Mouse (Mus musculus): ENCODE data around the gene Cdc20. TPM values are rescaled to one million over a fixed set of nuclear protein-coding genes. Genes with fewer than 3 reads are reported as not detected.

Cdc20 gene
- polyA plus RNA-seq, 1 experiment from 2014 or later = 164 TPM

GRCm38 (mm10) chr4:118415779-118416178, 21.4 kb downstream of the Cdc20 start:
- Histone ChIP-seq H3K4me1 (no peaks in the 10 kb centered on the region), H3K9me3 (no peaks in the 10 kb centered on the region), H3K9ac (no peak overlapping the region), H3K4me3 (no peak overlapping the region), H3K36me3 (peaks cover 91% of the 10 kb centered on the region), H3K27me3 (no peaks in the 10 kb centered on the region), H3K4me2 (no peak overlapping the region), H3K27ac (no peak overlapping the region)
- WGBS = 92% methylated on average over 2 of the region's 2 CpGs
- ATAC-seq (ENCODE audit: insufficient number of reproducible peaks, low FRiP score, low TSS enrichment, low read depth) = no peak

GRCm38 (mm10) chr4:118413553-118413952, 23.6 kb downstream of the Cdc20 start:
- no peak for ATAC-seq (ENCODE audit: insufficient number of reproducible peaks, low FRiP score, low TSS enrichment, low read depth)
- Histone ChIP-seq H3K9me3 (no peaks in the 10 kb centered on the region), H3K27me3 (no peaks in the 10 kb centered on the region), H3K4me1 (peaks cover 12% of the 10 kb centered on the region), H3K9ac (no peak overlapping the region), H3K4me3 (no peak overlapping the region), H3K27ac (no peak overlapping the region), H3K36me3 (peaks cover 70% of the 10 kb centered on the region), H3K4me2 (no peak overlapping the region)
- WGBS = 95% methylated on average over 5 of the region's 5 CpGs

- Histone ChIP-seq H3K27me3 (no peaks in the 10 kb centered on the region), H3K4me2 (no peak overlapping the region), H3K27ac (no peak overlapping the region), H3K36me3 (peaks cover 50% of the 10 kb centered on the region), H3K4me1 (peaks cover 21% of the 10 kb centered on the region), H3K9ac (no peak overlapping the region), H3K4me3 (no peak overlapping the region), H3K9me3 (no peaks in the 10 kb centered on the region)
- 86% methylated on average over 5 of the region's 5 CpGs for WGBS
- ATAC-seq (ENCODE audit: insufficient number of reproducible peaks, low FRiP score, low TSS enrichment, low read depth) = no peak
Observed at GRCm38 (mm10) chr4:118410871-118411270, 26.3 kb downstream of the Cdc20 start.

GRCm38 (mm10) chr4:118409142-118409900, 27.8 kb downstream of the Cdc20 start, which contains the start of the genes Szt2 and Med8:
Gene Szt2, minus strand, starts transcription at chr4:118409273.
Gene Med8, plus strand, starts transcription at chr4:118409337.
- peak within 1 kb of the TSS; percentile 75 for H3K4me2 ChIP-seq
- no peaks in the 10 kb centered on the region for H3K27me3 ChIP-seq
- H3K9me3 ChIP-seq = no peaks in the 10 kb centered on the region
- H3K27ac ChIP-seq = peak within 1 kb of the TSS; percentile 69
- peak within 1 kb of the TSS; percentile 83 for H3K9ac ChIP-seq
- H3K4me1 ChIP-seq = peaks cover 21% of the 10 kb centered on the region
- H3K36me3 ChIP-seq = peaks cover 47% of the 10 kb centered on the region
- peak; percentile 91 for ATAC-seq (ENCODE audit: insufficient number of reproducible peaks, low FRiP score, low TSS enrichment, low read depth)
- under 1% methylated on average over 53 of the region's 53 CpGs for WGBS
- peak within 1 kb of the TSS; percentile 93 for H3K4me3 ChIP-seq

- Histone ChIP-seq H3K4me1 (peaks cover 2% of the 10 kb centered on the region; the same call in 1 of the 2 replicates), H3K27ac (no peak overlapping the region), H3K36me3 (peaks cover 75% of the 10 kb centered on the region), H3K4me2 (no peak overlapping the region), H3K9ac (no peak overlapping the region), H3K27me3 (no peaks in the 10 kb centered on the region), H3K4me3 (no peak overlapping the region), H3K9me3 (no peaks in the 10 kb centered on the region)
- no peak for ATAC-seq (ENCODE audit: insufficient number of reproducible peaks, low FRiP score, low TSS enrichment, low read depth)
- 92% methylated on average over 12 of the region's 12 CpGs for WGBS
Observed at GRCm38 (mm10) chr4:118402701-118403100, 34.5 kb downstream of the Cdc20 start.

- no peaks in the 10 kb centered on the region for H3K4me1 ChIP-seq
- H3K27ac ChIP-seq = no peak overlapping the region
- no peak for ATAC-seq (ENCODE audit: insufficient number of reproducible peaks, low FRiP score, low TSS enrichment, low read depth)
- H3K9ac ChIP-seq = no peak overlapping the region
- 95% methylated on average over 5 of the region's 5 CpGs for WGBS
- peaks cover 83% of the 10 kb centered on the region for H3K36me3 ChIP-seq
- H3K4me3 ChIP-seq = no peak overlapping the region
- no peaks in the 10 kb centered on the region for H3K27me3 ChIP-seq
- no peaks in the 10 kb centered on the region for H3K9me3 ChIP-seq
- no peak overlapping the region for H3K4me2 ChIP-seq
Observed at GRCm38 (mm10) chr4:118401918-118402317, 35.2 kb downstream of the Cdc20 start.

- peaks cover 86% of the 10 kb centered on the region for H3K36me3 ChIP-seq
- H3K27ac ChIP-seq = no peak overlapping the region
- no peaks in the 10 kb centered on the region for H3K27me3 ChIP-seq
- WGBS = 92% methylated on average over 3 of the region's 3 CpGs
- H3K4me1 ChIP-seq = no peaks in the 10 kb centered on the region
- H3K9ac ChIP-seq = no peak overlapping the region
- H3K9me3 ChIP-seq = no peaks in the 10 kb centered on the region
- H3K4me3 ChIP-seq = no peak overlapping the region
- no peak for ATAC-seq (ENCODE audit: insufficient number of reproducible peaks, low FRiP score, low TSS enrichment, low read depth)
- no peak overlapping the region for H3K4me2 ChIP-seq
Observed at GRCm38 (mm10) chr4:118401421-118401820, 35.7 kb downstream of the Cdc20 start.

GRCm38 (mm10) chr4:118398400-118398799, 38.8 kb downstream of the Cdc20 start:
- Histone ChIP-seq H3K36me3 (peaks cover 96% of the 10 kb centered on the region), H3K4me2 (no peak overlapping the region), H3K9ac (no peak overlapping the region), H3K4me1 (no peaks in the 10 kb centered on the region), H3K4me3 (no peak overlapping the region), H3K9me3 (no peaks in the 10 kb centered on the region), H3K27me3 (no peaks in the 10 kb centered on the region), H3K27ac (no peak overlapping the region)
- no peak for ATAC-seq (ENCODE audit: insufficient number of reproducible peaks, low FRiP score, low TSS enrichment, low read depth)
- WGBS = 92% methylated on average over 6 of the region's 6 CpGs

- no peak for ATAC-seq (ENCODE audit: insufficient number of reproducible peaks, low FRiP score, low TSS enrichment, low read depth)
- Histone ChIP-seq H3K27me3 (no peaks in the 10 kb centered on the region), H3K4me1 (no peaks in the 10 kb centered on the region), H3K36me3 (peaks cover 96% of the 10 kb centered on the region), H3K9me3 (no peaks in the 10 kb centered on the region), H3K4me2 (no peak overlapping the region), H3K9ac (no peak overlapping the region), H3K4me3 (no peak overlapping the region), H3K27ac (no peak overlapping the region)
- 80% methylated on average over 3 of the region's 3 CpGs for WGBS
Observed at GRCm38 (mm10) chr4:118396433-118396832, 40.7 kb downstream of the Cdc20 start.

- peaks cover 97% of the 10 kb centered on the region for H3K36me3 ChIP-seq
- no peak for ATAC-seq (ENCODE audit: insufficient number of reproducible peaks, low FRiP score, low TSS enrichment, low read depth)
Observed at GRCm38 (mm10) chr4:118395289-118395688, 41.9 kb downstream of the Cdc20 start.

GRCm38 (mm10) chr4:118394505-118394904, 42.6 kb downstream of the Cdc20 start:
- H3K36me3 ChIP-seq = peaks cover 97% of the 10 kb centered on the region
- 91% methylated on average over 6 of the region's 6 CpGs for WGBS
- no peak overlapping the region for H3K4me3 ChIP-seq
- ATAC-seq (ENCODE audit: insufficient number of reproducible peaks, low FRiP score, low TSS enrichment, low read depth) = no peak
- no peaks in the 10 kb centered on the region for H3K27me3 ChIP-seq
- H3K4me1 ChIP-seq = no peaks in the 10 kb centered on the region
- no peak overlapping the region for H3K4me2 ChIP-seq
- H3K27ac ChIP-seq = no peak overlapping the region
- H3K9ac ChIP-seq = no peak overlapping the region
- no peaks in the 10 kb centered on the region for H3K9me3 ChIP-seq

More at GRCm38 (mm10) chr4:118395289-118395688, 41.9 kb downstream of the Cdc20 start:
- Histone ChIP-seq H3K9ac (no peak overlapping the region), H3K27me3 (no peaks in the 10 kb centered on the region), H3K9me3 (no peaks in the 10 kb centered on the region), H3K27ac (no peak overlapping the region), H3K4me3 (no peak overlapping the region), H3K4me2 (no peak overlapping the region), H3K4me1 (no peaks in the 10 kb centered on the region)
- WGBS = 92% methylated on average over 4 of the region's 4 CpGs

GRCm38 (mm10) chr4:118390146-118390545, 47.0 kb downstream of the Cdc20 start:
- Histone ChIP-seq H3K4me2 (no peak overlapping the region), H3K36me3 (peaks cover 100% of the 10 kb centered on the region), H3K27ac (no peak overlapping the region), H3K4me1 (no peaks in the 10 kb centered on the region), H3K4me3 (no peak overlapping the region), H3K9ac (no peak overlapping the region), H3K27me3 (no peaks in the 10 kb centered on the region), H3K9me3 (no peaks in the 10 kb centered on the region)
- WGBS = 93% methylated on average over 11 of the region's 11 CpGs
- no peak for ATAC-seq (ENCODE audit: insufficient number of reproducible peaks, low FRiP score, low TSS enrichment, low read depth)

Measured in limb, embryonic 15.5 days (tissue).